Mouse (Mus musculus) liver, embryonic 16.5 days (tissue): ENCODE measurements around the gene Slc35c2. TPM values are rescaled to one million over a fixed set of nuclear protein-coding genes. Genes with fewer than 3 reads are reported as not detected.

ENCODE experiments used
- ATAC-seq: fragments of 200-750 bp; cut with Nextera tagmentation; 2 replicates; pipeline ENCODE4 v1.8.0; 2017; ENCODE audit warnings: low read depth, mild to moderate bottlenecking, moderate number of reproducible peaks, moderate library complexity
- H3K27ac ChIP-seq: fragments of 300-500 bp; sonication (generic); 2 replicates; pipeline ENCODE4 v1.5.1; 2014; ENCODE audit warnings: mild to moderate bottlenecking, low read length
- H3K27me3 ChIP-seq: fragments of 300-500 bp; sonication (generic); 2 replicates; pipeline ENCODE4 v1.6.1; 2014; ENCODE audit warnings: low read depth, low read length, mixed read lengths; ENCODE audit not compliant: control insufficient read depth, insufficient read depth
- H3K36me3 ChIP-seq: fragments of 300-500 bp; sonication (generic); 2 replicates; pipeline ENCODE4 v1.6.1; 2014; ENCODE audit warnings: mild to moderate bottlenecking; ENCODE audit not compliant: control insufficient read depth, insufficient read depth
- H3K4me1 ChIP-seq: fragments of 300-500 bp; sonication (generic); 2 replicates; pipeline ENCODE4 v1.6.1; 2014; ENCODE audit warnings: low read depth, low read length, mixed read lengths; ENCODE audit not compliant: control insufficient read depth
- H3K4me2 ChIP-seq: fragments of 300-500 bp; sonication (generic); 2 replicates; pipeline ENCODE4 v1.6.1; 2014; ENCODE audit warnings: low read depth, low read length, mixed read lengths
- H3K4me3 ChIP-seq: fragments of 300-500 bp; sonication (generic); 2 replicates; pipeline ENCODE4 v1.5.1; 2014; ENCODE audit warnings: low read depth, mild to moderate bottlenecking, low read length
- H3K9ac ChIP-seq: fragments of 300-500 bp; sonication (generic); 2 replicates; pipeline ENCODE4 v1.6.1; 2014; ENCODE audit warnings: low read depth, low read length
- H3K9me3 ChIP-seq: fragments of 300-500 bp; sonication (generic); replicated peaks from 2 replicates; pipeline ENCODE4 v1.6.1; 2016; ENCODE audit warnings: low read length; ENCODE audit not compliant: control insufficient read depth
- WGBS: fragments of 180-500 bp; shearing (Covaris S2); extraction: QIAGEN DNeasy Blood & Tissue Kit; methylation state at CpG from one replicate; pipeline ENCODE4 v1.1.7; 2014; ENCODE audit not compliant: insufficient replicate concordance; 5-methylcytosine and 5-hydroxymethylcytosine counted together
- polyA plus RNA-seq: library from polyadenylated mRNA; unstranded; fragments of >200 nt; fragmentation: Nextera tagmentation; extraction: Ambion mirVana; gene quantifications from 2 replicates; pipeline ENCODE4 v1.2.1, GENCODE M21; 2015

Gene Slc35c2
- polyA plus RNA-seq, 1 experiment from 2014 or later, result 47.2 TPM

DNA sequence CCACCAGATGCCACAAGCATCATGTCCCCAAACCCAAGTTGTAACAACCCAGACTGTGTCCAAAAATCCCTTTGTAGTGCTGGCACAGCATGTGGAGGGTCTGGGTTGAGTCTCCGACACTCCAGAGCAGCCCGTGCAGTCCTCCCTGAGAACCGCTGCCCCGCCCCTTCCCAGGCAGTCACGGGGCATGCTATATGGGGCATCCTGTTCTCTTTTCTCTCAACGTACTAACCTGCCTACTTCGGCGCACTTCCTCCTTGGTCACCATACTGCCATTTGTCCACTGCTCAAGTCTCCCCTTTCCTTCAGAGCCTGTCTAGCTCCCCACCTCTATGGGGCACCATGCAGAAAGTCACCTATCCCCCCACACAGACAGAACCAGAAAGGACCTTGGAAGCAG, 2.0 kb downstream of the Slc35c2 start:
- no peaks in the 10 kb centered on the region for H3K9me3 ChIP-seq
- H3K9ac ChIP-seq, result no peak overlapping the region; the same call in 1 of the 2 replicates
- peak overlapping the region; percentile 82 for H3K4me3 ChIP-seq
- ATAC-seq, result no peak
- H3K4me2 ChIP-seq, result peak overlapping the region; percentile 93
- H3K27me3 ChIP-seq, result no peaks in the 10 kb centered on the region
- WGBS, result 43% methylated on average over 8 of the region's 8 CpGs
- H3K36me3 ChIP-seq, result peaks cover 5% of the 10 kb centered on the region; the same call in 1 of the 2 replicates
- peak overlapping the region; percentile 55 for H3K27ac ChIP-seq
- peaks cover 36% of the 10 kb centered on the region for H3K4me1 ChIP-seq

DNA sequence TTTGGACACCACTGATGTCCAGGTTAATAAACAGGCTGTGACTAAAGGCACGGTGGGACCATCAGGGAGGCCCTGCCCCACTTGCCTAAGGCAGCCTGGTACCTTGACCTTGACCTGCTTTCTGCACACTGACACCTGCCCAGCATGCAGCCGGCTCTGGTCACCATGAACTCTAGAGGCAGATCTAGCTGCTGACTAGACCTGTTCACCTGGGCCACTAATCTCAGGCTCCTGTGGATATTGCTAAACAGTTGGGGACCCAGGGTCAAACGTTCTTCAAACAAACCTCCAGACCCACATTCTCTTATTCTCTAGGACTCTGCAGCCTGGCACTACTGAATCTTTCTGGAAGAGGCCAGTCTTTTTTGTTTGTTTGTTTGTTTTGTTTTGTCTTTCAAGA, 2.6 kb downstream of the Slc35c2 start:
- Histone ChIP-seq H3K9ac (no peak overlapping the region), H3K4me1 (peaks cover 36% of the 10 kb centered on the region), H3K36me3 (0 out of 2 replicates have a peak, but pooled peaks cover under 1% of the 10 kb centered on the region), H3K4me2 (no peak overlapping the region), H3K9me3 (no peaks in the 10 kb centered on the region), H3K27ac (peak overlapping the region; percentile 82), H3K4me3 (no peak overlapping the region), H3K27me3 (no peaks in the 10 kb centered on the region)
- ATAC-seq, result peak; percentile 65
- WGBS, result 43% methylated on average over 3 of the region's 3 CpGs

DNA sequence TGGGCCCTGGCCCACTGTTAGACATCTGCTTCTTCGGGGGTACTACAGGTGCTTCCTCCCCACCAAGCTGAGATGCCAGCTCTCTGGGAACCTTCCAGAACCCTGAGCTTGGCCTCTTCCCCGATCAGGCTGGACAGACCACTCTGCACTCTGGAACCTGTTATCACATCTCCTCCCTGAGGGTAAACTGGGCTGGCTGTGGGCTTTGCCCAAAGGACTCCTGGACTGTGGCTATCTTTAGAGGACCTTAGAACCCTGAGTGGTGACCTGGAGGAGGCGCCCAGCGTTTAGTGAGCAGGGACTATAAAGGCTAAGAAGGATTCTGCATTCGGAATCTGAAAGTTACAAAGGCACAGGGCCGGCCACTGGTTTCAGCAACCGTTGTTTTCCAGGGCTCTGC, 3.3 kb downstream of the Slc35c2 start:
- no peak overlapping the region for H3K9ac ChIP-seq
- peak; percentile 18; the same call in 1 of the 2 replicates for ATAC-seq
- H3K36me3 ChIP-seq, result no peaks in the 10 kb centered on the region
- H3K4me2 ChIP-seq, result no peak overlapping the region
- 75% methylated on average over 7 of the region's 7 CpGs for WGBS
- H3K27me3 ChIP-seq, result no peaks in the 10 kb centered on the region
- peak overlapping the region; percentile 82 for H3K27ac ChIP-seq
- H3K4me1 ChIP-seq, result peaks cover 36% of the 10 kb centered on the region
- no peak overlapping the region for H3K4me3 ChIP-seq
- H3K9me3 ChIP-seq, result no peaks in the 10 kb centered on the region

DNA sequence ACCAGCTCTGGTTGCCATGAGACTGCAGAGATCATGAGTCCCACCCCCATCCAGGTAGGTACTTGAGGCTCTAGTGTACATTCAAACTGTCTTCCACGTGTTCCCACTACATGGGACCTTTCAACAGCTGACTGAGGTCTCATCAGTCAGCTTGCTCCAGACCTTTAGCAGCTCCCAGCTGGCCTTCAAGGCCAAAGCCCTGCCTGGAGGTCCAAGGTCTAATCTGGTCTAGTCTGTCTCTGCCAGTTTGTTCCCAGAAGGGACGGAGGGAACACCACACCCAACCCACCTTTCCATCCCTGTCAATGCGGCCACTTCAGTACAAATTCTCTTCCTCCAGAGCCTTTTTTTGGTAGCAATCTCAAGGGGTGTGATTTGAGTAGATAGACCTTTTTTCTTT, 4.0 kb downstream of the Slc35c2 start:
- Histone ChIP-seq H3K36me3 (no peaks in the 10 kb centered on the region), H3K4me3 (no peak overlapping the region), H3K9me3 (no peaks in the 10 kb centered on the region), H3K4me1 (peaks cover 36% of the 10 kb centered on the region), H3K27ac (no peak overlapping the region), H3K9ac (no peak overlapping the region), H3K27me3 (no peaks in the 10 kb centered on the region), H3K4me2 (no peak overlapping the region)
- WGBS, result 64% methylated on average over 3 of the region's 3 CpGs
- ATAC-seq, result no peak

DNA sequence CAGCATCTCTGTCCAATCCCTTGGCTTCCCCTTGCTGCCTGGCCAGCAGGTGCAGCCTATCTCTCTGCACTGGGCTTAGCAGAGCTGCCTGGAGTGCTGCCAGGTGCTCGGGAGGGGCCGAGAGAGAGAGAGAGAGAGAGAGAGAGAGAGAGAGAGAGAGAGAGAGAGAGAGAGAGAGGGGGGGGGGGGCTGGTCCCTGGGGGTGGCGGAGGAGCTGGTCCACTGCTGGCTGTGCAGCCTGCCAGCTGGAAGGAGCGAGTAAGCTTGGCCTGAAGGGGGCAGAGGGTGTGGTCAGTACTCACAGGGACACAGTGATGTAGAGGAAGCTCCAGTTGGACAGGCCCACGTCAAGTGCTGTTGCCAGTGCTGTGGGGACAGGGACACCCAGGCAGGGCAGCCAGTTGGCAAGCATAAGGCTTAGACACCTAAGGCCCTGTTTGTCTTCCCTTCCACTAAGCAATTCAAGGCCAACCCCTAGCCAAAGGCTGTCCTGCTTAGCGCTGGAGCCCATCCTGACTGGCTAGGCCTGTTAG, 5.8 kb downstream of the Slc35c2 start:
- no peaks in the 10 kb centered on the region for H3K27me3 ChIP-seq
- no peak overlapping the region for H3K4me3 ChIP-seq
- no peak overlapping the region for H3K4me2 ChIP-seq
- H3K4me1 ChIP-seq, result peaks cover 28% of the 10 kb centered on the region
- ATAC-seq, result no peak
- H3K9ac ChIP-seq, result no peak overlapping the region
- 62% methylated on average over 4 of the region's 6 CpGs for WGBS
- H3K36me3 ChIP-seq, result no peaks in the 10 kb centered on the region
- no peaks in the 10 kb centered on the region for H3K9me3 ChIP-seq
- H3K27ac ChIP-seq, result no peak overlapping the region

DNA sequence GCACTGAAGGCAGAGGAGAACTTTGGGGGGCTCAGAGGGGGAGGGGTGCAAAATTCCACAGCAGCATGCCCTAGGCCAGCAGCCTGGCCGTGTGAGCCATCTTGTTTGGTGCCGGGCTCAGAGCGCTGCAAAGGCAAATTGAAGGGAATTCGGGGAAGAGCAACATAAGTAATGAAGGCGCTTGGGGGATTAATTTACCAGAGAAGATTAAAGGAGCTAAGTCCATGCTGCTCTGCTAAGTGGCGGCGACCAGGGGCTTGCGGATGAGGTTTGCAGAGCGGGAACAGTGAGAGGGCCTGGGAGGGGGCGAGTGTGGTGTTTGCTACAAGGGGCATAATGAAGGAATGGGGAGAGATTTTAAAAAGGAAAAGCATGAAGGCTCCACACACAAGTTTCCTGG, 8.3 kb downstream of the Slc35c2 start:
- no peaks in the 10 kb centered on the region for H3K36me3 ChIP-seq
- WGBS, result 78% methylated on average over 10 of the region's 10 CpGs
- ATAC-seq, result no peak

DNA sequence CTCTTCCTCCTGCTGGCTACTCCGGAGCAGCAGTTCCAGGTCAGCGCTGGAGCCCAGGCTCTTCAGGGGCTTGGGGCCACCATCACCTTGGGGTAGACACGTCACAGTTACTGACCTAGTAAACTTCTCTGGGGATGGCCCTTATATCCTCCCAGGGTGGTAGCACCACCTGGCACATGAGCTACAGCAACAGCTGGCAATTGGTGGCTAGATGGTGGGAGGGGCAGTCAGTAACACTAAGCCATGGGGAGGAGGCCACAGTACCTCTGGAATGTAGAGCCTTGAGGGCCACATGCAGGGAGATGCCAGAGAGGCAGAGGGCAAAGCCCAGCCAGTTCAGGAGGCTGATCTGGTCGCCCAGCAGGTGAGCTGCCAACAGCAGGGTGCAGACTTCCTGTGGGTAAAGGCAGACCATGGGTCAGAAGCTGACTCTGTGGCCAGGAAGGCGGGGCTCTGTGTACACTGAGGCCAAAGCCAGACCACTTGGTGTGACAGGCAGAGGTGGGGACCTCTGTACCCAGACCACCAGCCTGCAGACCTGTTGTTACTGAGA, 10.4 kb downstream of the Slc35c2 start:
- ATAC-seq, result no peak
- no peaks in the 10 kb centered on the region for H3K36me3 ChIP-seq
- no peaks in the 10 kb centered on the region for H3K9me3 ChIP-seq
- H3K4me3 ChIP-seq, result no peak overlapping the region
- WGBS, result 63% methylated on average over 5 of the region's 5 CpGs
- no peak overlapping the region for H3K27ac ChIP-seq
- no peak overlapping the region for H3K9ac ChIP-seq
- H3K4me1 ChIP-seq, result no peaks in the 10 kb centered on the region
- no peaks in the 10 kb centered on the region for H3K27me3 ChIP-seq
- no peak overlapping the region for H3K4me2 ChIP-seq

More for the DNA sequence above, 8.3 kb downstream of the Slc35c2 start:
- H3K4me3 ChIP-seq, result no peak overlapping the region
- H3K9me3 ChIP-seq, result no peaks in the 10 kb centered on the region
- no peak overlapping the region for H3K9ac ChIP-seq
- no peak overlapping the region for H3K4me2 ChIP-seq
- no peak overlapping the region for H3K27ac ChIP-seq
- peaks cover 8% of the 10 kb centered on the region for H3K4me1 ChIP-seq
- no peaks in the 10 kb centered on the region for H3K27me3 ChIP-seq

DNA sequence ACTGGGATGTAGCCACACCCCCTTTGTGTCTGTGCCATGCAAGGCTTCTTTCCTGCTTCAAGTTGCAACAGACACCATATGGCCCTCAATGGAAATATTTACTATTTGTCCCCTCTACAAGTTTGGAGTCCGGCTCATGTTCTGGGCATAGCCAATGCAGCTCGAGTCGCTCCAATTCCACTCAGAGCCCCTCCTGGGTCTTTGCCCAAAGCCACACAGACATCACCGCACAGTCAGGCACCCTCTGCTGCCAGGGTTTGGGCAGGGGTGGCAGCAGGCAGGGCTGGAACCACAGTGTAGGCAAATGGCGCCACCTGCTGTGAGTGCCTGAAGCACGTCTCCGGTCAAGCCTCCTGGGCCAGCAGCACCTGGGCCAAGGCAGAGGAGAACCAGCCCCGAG, 11.8 kb downstream of the Slc35c2 start:
- Histone ChIP-seq H3K27ac (no peak overlapping the region), H3K9ac (no peak overlapping the region), H3K36me3 (no peaks in the 10 kb centered on the region), H3K4me3 (no peak overlapping the region), H3K4me2 (no peak overlapping the region), H3K4me1 (no peaks in the 10 kb centered on the region), H3K27me3 (no peaks in the 10 kb centered on the region), H3K9me3 (no peaks in the 10 kb centered on the region)
- 31% methylated on average over 8 of the region's 8 CpGs for WGBS
- ATAC-seq, result peak; percentile 19; the same call in 1 of the 2 replicates

DNA sequence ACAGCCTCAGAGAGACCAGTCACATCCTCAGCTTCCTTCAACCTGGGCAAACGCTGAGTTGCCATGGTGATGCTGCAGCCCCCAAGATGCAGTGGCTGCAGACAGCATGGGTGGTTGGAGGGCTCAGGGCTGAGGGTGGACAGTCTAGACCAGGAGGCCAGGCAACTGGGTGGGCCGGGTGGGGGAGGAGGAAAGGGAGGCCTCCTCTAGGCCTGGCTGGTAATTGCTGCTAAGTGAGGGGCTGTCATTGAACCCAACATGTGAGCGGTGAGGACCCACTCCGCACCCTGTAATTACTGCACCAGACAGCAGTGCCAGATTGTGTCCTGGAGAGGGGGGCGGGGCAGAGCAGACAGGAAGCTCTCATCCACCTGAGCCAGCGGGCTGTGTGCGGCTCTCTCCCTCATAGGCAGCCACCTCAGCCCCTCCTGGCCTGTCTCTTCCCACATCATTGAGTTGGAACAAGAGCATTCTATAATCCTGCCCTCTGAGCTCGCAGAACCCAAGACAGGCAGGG, 12.5 kb downstream of the Slc35c2 start:
- Histone ChIP-seq H3K9me3 (no peaks in the 10 kb centered on the region), H3K27ac (no peak overlapping the region), H3K27me3 (no peaks in the 10 kb centered on the region), H3K4me2 (no peak overlapping the region), H3K4me1 (no peaks in the 10 kb centered on the region), H3K9ac (no peak overlapping the region), H3K4me3 (no peak overlapping the region), H3K36me3 (no peaks in the 10 kb centered on the region)
- ATAC-seq, result no peak
- WGBS, result 62% methylated on average over 8 of the region's 8 CpGs
